Mouse (Mus musculus) neutrophil, adult 5-6 weeks (primary cell): ENCODE measurements around the gene Trpm3. TPM values are rescaled to one million over a fixed set of nuclear protein-coding genes. Genes with fewer than 3 reads are reported as not detected.

Source experiments
- ATAC-seq: fragments of 151-379, 151-347 bp; 2 replicates; pipeline ENCODE4 v1.8.0; 2017; ENCODE audit warnings: mild to moderate bottlenecking, moderate TSS enrichment; ENCODE audit not compliant: insufficient number of reproducible peaks, poor library complexity, low FRiP score, severe bottlenecking; ENCODE audit errors: extremely low read depth
- total RNA-seq: library from RNA; stranded (forward); fragments of 200-1000 nt; gene quantifications from 2 replicates; pipeline ENCODE4 v1.2.3, GENCODE M21; 2017

Trpm3 gene
- total RNA-seq, 1 experiment from 2014 or later = not detected

- no peak for ATAC-seq
These were observed 556.6 kb downstream of the Trpm3 start for GRCm38 (mm10) chr19:22695423-22695822.

- ATAC-seq = no peak
These were observed 559.9 kb downstream of the Trpm3 start for GRCm38 (mm10) chr19:22698737-22699136.

GRCm38 (mm10) chr19:22700871-22701651 lies 562.2 kb downstream of the Trpm3 start:
- ATAC-seq = no peak

GRCm38 (mm10) chr19:22703876-22704275 lies 565.0 kb downstream of the Trpm3 start:
- ATAC-seq = no peak

- ATAC-seq = no peak
These were observed 566.6 kb downstream of the Trpm3 start for GRCm38 (mm10) chr19:22705414-22705813.

- ATAC-seq = no peak
These were observed 580.2 kb downstream of the Trpm3 start for GRCm38 (mm10) chr19:22719027-22719426.

GRCm38 (mm10) chr19:22729846-22730245 lies 591.0 kb downstream of the Trpm3 start:
- no peak for ATAC-seq

GRCm38 (mm10) chr19:22730971-22731370 lies 592.1 kb downstream of the Trpm3 start:
- ATAC-seq = no peak

- no peak for ATAC-seq
These were observed 598.0 kb downstream of the Trpm3 start for GRCm38 (mm10) chr19:22736870-22737269.

- no peak for ATAC-seq
These were observed 600.4 kb downstream of the Trpm3 start for GRCm38 (mm10) chr19:22739240-22739639.

- no peak for ATAC-seq
These were observed 614.5 kb downstream of the Trpm3 start for GRCm38 (mm10) chr19:22753311-22753809.

GRCm38 (mm10) chr19:22754071-22754470 lies 615.2 kb downstream of the Trpm3 start:
- no peak for ATAC-seq

- ATAC-seq = no peak
These were observed 615.7 kb downstream of the Trpm3 start for GRCm38 (mm10) chr19:22754498-22754897.

GRCm38 (mm10) chr19:22758496-22758895 lies 619.6 kb downstream of the Trpm3 start:
- no peak for ATAC-seq

GRCm38 (mm10) chr19:22768242-22768641 lies 629.4 kb downstream of the Trpm3 start:
- ATAC-seq = no peak

GRCm38 (mm10) chr19:22775191-22775695 lies 636.4 kb downstream of the Trpm3 start:
- ATAC-seq = no peak

- no peak for ATAC-seq
These were observed 641.5 kb downstream of the Trpm3 start for GRCm38 (mm10) chr19:22780192-22780843.

GRCm38 (mm10) chr19:22781579-22781978 lies 642.7 kb downstream of the Trpm3 start:
- ATAC-seq = no peak

- no peak for ATAC-seq
These were observed 644.9 kb downstream of the Trpm3 start for GRCm38 (mm10) chr19:22783745-22784144.

- ATAC-seq = no peak
These were observed 650.9 kb downstream of the Trpm3 start for GRCm38 (mm10) chr19:22789753-22790152.
